Mouse (Mus musculus): ENCODE measurements around the gene Tnfrsf9.
"Not testable (repeated sequence)": the region's sequence is repeated elsewhere in the genome, so short reads cannot be mapped to it uniquely, and the experiment has no call there.

DNA sequence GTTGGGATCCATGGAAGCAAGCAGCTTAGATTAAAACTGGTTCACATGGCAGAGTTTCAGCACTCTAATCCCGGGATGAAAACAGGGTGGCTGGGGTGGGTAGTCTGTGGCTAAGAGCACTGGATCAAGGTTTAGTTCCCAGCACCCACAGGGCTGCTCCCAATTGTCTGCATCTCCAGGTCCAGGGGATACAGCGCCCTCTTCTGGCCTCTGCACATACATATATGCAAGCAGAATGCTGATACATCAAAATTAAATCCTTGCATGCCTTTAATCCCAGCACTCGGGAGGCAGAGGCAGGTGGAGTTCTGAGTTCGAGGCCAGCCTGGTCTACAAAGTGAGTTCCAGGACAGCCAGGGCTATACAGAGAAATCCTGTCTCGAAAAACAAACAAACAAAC is 5.8 kb upstream of the Tnfrsf9 start:
- TF ChIP-seq GATA1, TAL1 (IDR thresholded peaks at IDR 0.05; ENCODE audit: low read length): not testable (repeated sequence)
